Mouse (Mus musculus) ES-E14 (cell line): ENCODE measurements around the gene Cox5b. TPM values are rescaled to one million over a fixed set of nuclear protein-coding genes. Genes with fewer than 3 reads are reported as not detected.

Source experiments
- DNase-seq: peaks from one replicate; pipeline ENCODE4 v3.0.0-alpha.2; 2013; ENCODE audit warnings: low read depth, low spot score
- H3K27ac ChIP-seq: 2 replicates; pipeline ENCODE4 v1.5.1; 2012; ENCODE audit warnings: low read depth, mild to moderate bottlenecking, low read length, moderate library complexity, mixed read lengths; ENCODE audit not compliant: poor library complexity, insufficient read depth, severe bottlenecking
- H3K36me3 ChIP-seq: 2 replicates; pipeline ENCODE4 v1.6.1; 2012; ENCODE audit warnings: mild to moderate bottlenecking, low read length, moderate library complexity, mixed read lengths; ENCODE audit not compliant: control insufficient read depth, poor library complexity, insufficient read depth, severe bottlenecking
- H3K4me1 ChIP-seq, 2 experiments: fragments of 150-350 bp in 1 of 2; sonication (generic) in 1 of 2; 2 replicates each; pipeline ENCODE4 v1.6.1; 2012; ENCODE audit warnings: low read length in 2 of 2, mild to moderate bottlenecking in 1 of 2, mixed read lengths in 1 of 2; ENCODE audit not compliant: control insufficient read depth in 2 of 2, insufficient read depth in 2 of 2, poor library complexity in 1 of 2
- H3K4me3 ChIP-seq, 2 experiments: fragments of 150-350 bp in 1 of 2; sonication (generic) in 1 of 2; 2 replicates each; pipeline ENCODE4 v1.5.1; 2012; ENCODE audit warnings: low read length in 2 of 2, low read depth in 1 of 2, mild to moderate bottlenecking in 1 of 2, mixed read lengths in 1 of 2; ENCODE audit not compliant: insufficient read depth in 1 of 2, poor library complexity in 1 of 2, severe bottlenecking in 1 of 2
- H3K9ac ChIP-seq: 2 replicates; pipeline ENCODE4 v1.6.1; 2012; ENCODE audit warnings: low read depth, mild to moderate bottlenecking, low read length, mixed read lengths; ENCODE audit not compliant: poor library complexity, insufficient read depth, severe bottlenecking
- H3K9me3 ChIP-seq: fragments of 150-350 bp; sonication (generic); 2 replicates; pipeline ENCODE4 v1.6.1; 2012; ENCODE audit warnings: low read depth, mild to moderate bottlenecking, low read length; ENCODE audit not compliant: control insufficient read depth, insufficient read depth
- CHD2 ChIP-seq: IDR thresholded peaks from 2 replicates; pipeline ENCODE4 v1.6.1; 2014; ENCODE audit warnings: mild to moderate bottlenecking, low read depth, low read length, inconsistent platforms
- HCFC1 ChIP-seq: IDR thresholded peaks from 2 replicates; pipeline ENCODE4 v1.6.1; 2012; ENCODE audit warnings: low read length, inconsistent platforms, borderline replicate concordance; ENCODE audit not compliant: insufficient read depth
- MAFK ChIP-seq: IDR thresholded peaks from 2 replicates; pipeline ENCODE4 v1.6.1; 2014; ENCODE audit warnings: mild to moderate bottlenecking, low read depth, low read length, inconsistent platforms; ENCODE audit not compliant: insufficient read depth
- ZC3H11A ChIP-seq: IDR thresholded peaks from 2 replicates; pipeline ENCODE4 v1.6.1; 2012; ENCODE audit warnings: low read depth, mild to moderate bottlenecking, inconsistent platforms, low read length, borderline replicate concordance
- ZNF384 ChIP-seq: IDR thresholded peaks from 2 replicates; pipeline ENCODE4 v1.6.1; 2012; ENCODE audit warnings: low read depth, low read length, inconsistent platforms
- in situ Hi-C, 2 experiments: fragments of 600-800 bp; cut with MboI; formaldehyde crosslinking; loops; one replicate each; pipeline ENCODE4 v1.15.1; 2025; ENCODE audit warnings: low sequenced_read_pairs in 2 of 2, inconsistent platforms in 1 of 2; ENCODE audit not compliant: unreplicated experiment in 2 of 2
- total RNA-seq: library from RNA; depleted of rRNA; stranded (reverse); fragments of 300-350 nt; gene quantifications from 2 replicates; pipeline ENCODE4 v1.2.3, GENCODE M21; 2012

Gene Cox5b
- total RNA-seq, 1 experiment = 598 TPM

GRCm38 (mm10) chr1:36680893-36681292 lies 10.4 kb upstream of the Cox5b start:
- no peak overlapping the region for H3K27ac ChIP-seq
- TF ChIP-seq CHD2 (no peak), HCFC1 (no peak), ZNF384 (no peak), ZC3H11A (no peak), MAFK (no peak)

DNA sequence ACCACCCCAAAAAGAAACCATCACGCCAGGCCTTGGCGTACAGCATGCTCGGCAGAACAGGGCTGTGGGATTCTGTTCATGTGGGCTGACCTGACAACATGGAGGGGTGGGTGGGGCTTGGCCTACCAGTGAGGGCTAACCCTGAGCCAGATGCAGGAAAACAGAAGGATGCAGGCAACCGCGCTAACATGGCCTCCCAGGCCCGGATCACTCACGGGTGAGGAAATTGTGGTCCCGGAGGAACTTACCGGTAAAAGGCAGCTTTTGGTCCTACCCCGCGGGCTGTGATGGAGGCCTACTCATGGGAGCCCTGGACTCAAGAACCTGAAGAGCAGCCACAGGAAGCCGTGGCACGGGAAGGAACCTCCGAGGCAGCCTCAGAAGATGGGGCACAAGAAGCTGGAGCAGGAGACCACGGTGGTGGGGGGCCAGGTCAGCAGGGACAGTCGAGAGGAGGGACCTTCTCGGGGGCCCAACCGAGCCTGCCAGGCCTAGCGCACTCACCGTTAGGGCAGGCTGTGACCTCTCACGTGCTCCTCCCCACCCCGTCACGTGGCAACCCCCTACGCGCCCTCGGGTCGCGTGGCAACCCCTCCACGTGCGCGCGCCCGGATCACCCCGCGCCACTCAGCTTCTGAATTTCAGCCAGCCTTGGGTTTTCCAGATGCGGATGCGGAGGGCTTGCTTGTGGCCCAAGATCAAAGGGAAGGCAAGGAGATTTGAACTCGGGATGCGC lies 8.5 kb upstream of the Cox5b start, which contains the start of gene Fam178b:
Fam178b (minus strand) TSS at position 564 of the 736 bp plus-strand sequence.
- DNase-seq = no peak
- no peaks in the 10 kb centered on the region for H3K9me3 ChIP-seq
- H3K9ac ChIP-seq = peak within 1 kb of the TSS; percentile 72
- H3K4me1 ChIP-seq = peaks cover 0 to 7% of the 10 kb centered on the region in 2 experiments; a peak in 1 of 4 replicates
- no peaks in the 10 kb centered on the region for H3K36me3 ChIP-seq
- in situ Hi-C loops = no loop called here
- H3K4me3 ChIP-seq = peak within 1 kb of the TSS; percentile 63 to 64
- no peak for TF ChIP-seq CHD2
- no peak for TF ChIP-seq MAFK
- TF ChIP-seq ZNF384 = no peak
- no peak for TF ChIP-seq HCFC1
- no peak within 1 kb of the TSS for H3K27ac ChIP-seq

More at GRCm38 (mm10) chr1:36680893-36681292, 10.4 kb upstream of the Cox5b start:
- Histone ChIP-seq H3K9me3 (no peaks in the 10 kb centered on the region), H3K36me3 (no peaks in the 10 kb centered on the region), H3K4me3 (no peak overlapping the region), H3K4me1 (peaks cover 0 to 7% of the 10 kb centered on the region in 2 experiments; a peak in 1 of 4 replicates), H3K9ac (no peak overlapping the region)
- no peak for DNase-seq
- in situ Hi-C loops = no loop called here

- Histone ChIP-seq H3K9me3 (no peaks in the 10 kb centered on the region), H3K9ac (peak overlapping the region; percentile 72; the same call in 1 of the 2 replicates), H3K4me1 (peaks cover 0 to 7% of the 10 kb centered on the region in 2 experiments; a peak in 1 of 4 replicates), H3K36me3 (no peaks in the 10 kb centered on the region), H3K27ac (no peak overlapping the region), H3K4me3 (no peak overlapping the region; a peak in 1 of 4 replicates)
- in situ Hi-C loops = no loop called here
- TF ChIP-seq ZNF384 (no peak), ZC3H11A (no peak), HCFC1 (no peak), MAFK (no peak), CHD2 (no peak)
- DNase-seq = peak; percentile 80
Measured at GRCm38 (mm10) chr1:36683810-36684467, 7.3 kb upstream of the Cox5b start.

DNA sequence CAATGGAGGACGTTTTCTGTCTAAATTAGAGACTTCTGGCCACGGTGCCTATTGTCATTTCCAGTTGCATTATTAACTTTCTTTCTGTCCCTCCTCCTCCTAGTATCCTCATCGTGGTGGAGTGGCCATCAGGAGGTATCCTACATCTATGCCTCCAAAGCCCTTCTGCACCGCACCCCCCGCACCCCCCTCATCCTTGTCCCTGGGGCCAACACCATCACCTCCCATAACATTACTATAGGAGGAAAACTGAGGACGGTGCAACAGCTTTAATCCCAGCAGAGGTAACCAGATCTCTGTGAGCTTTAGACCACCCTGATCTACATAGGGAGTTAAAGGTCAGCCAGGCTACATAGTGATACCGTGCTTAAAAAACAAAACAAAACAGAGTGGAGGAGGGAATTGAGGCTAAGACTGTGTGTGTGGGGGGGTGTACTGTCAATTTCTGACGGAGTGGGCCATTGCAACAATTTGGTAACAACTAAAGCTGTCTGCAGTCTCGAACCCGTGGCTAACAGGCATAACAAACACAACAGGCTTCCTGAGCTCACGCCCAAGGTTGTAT lies 496 bp upstream of the Cox5b start:
- in situ Hi-C loops = no loop called here
- peaks cover 0 to 6% of the 10 kb centered on the region in 2 experiments; a peak in 1 of 4 replicates for H3K4me1 ChIP-seq
- TF ChIP-seq ZC3H11A (no peak), MAFK (no peak), CHD2 (no peak), ZNF384 (no peak), HCFC1 (no peak)
- peak overlapping the region; percentile 35 to 92; a peak in 2 of 4 replicates for H3K4me3 ChIP-seq
- H3K9me3 ChIP-seq = no peaks in the 10 kb centered on the region
- no peak overlapping the region for H3K27ac ChIP-seq
- peaks cover 8% of the 10 kb centered on the region; the same call in 1 of the 2 replicates for H3K36me3 ChIP-seq
- H3K9ac ChIP-seq = peak overlapping the region; percentile 33
- no peak for DNase-seq
